Mouse (Mus musculus): ENCODE data around the gene Eif2b1.

DNA sequence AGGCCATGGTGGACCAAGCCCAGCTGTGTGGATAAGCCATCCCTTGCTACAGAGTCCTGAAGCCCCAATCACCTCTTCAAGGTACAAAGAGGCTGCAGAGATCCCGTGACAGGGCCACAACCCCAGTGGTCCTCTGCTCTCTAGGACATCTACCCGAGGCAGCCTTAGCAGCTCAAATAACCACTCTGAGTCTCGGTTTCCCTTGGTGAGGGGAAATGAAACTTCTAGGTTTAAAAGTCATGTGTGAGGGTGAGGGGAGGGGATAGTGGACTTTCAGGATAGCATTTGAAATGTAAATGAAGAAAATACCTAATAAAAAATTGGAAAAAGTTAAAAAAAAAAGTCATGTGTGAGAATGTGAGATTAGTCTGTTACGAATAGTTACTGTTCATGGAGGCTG is 57.3 kb downstream of the Eif2b1 start:
- TF ChIP-seq CTCF (IDR thresholded peaks at IDR 0.05; ENCODE audit: borderline replicate concordance, extremely low read depth, insufficient read depth, insufficient read length): no peak
- TF ChIP-seq POLR2A (IDR thresholded peaks at IDR 0.05; ENCODE audit: borderline replicate concordance, extremely low read depth, insufficient read depth, insufficient read length, poor library complexity, severe bottlenecking): no peak

All from brain, embryonic 14.5 days (tissue).